Mouse (Mus musculus): ENCODE data around the gene Ddx28. TPM values are rescaled to one million over a fixed set of nuclear protein-coding genes. Genes with fewer than 3 reads are reported as not detected.

The Ddx28 gene
- polyA plus RNA-seq (2012; rRNA removed): 13.8 and 13.9 TPM in 2 replicates

DNA sequence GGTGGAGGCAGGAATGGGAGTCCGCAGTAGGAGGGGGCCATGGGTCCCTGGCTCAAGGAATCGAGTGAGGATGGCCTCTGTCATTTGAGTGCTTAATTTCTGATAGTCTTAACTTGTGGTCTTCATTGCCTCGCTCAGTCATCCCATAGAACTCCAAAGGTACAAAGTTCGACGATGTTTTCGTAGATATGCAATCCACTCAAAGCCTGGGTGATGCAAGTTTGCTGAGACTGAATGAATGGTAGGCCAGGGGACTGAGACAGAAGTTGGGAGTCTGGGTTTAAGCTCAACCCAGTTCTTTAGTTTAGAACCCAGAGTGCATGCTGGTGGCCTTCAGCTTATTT is at the start of gene Ddx28:
Gene Ddx28 (minus strand): TSS at position 240 of the 344 bp plus-strand sequence.

DNA sequence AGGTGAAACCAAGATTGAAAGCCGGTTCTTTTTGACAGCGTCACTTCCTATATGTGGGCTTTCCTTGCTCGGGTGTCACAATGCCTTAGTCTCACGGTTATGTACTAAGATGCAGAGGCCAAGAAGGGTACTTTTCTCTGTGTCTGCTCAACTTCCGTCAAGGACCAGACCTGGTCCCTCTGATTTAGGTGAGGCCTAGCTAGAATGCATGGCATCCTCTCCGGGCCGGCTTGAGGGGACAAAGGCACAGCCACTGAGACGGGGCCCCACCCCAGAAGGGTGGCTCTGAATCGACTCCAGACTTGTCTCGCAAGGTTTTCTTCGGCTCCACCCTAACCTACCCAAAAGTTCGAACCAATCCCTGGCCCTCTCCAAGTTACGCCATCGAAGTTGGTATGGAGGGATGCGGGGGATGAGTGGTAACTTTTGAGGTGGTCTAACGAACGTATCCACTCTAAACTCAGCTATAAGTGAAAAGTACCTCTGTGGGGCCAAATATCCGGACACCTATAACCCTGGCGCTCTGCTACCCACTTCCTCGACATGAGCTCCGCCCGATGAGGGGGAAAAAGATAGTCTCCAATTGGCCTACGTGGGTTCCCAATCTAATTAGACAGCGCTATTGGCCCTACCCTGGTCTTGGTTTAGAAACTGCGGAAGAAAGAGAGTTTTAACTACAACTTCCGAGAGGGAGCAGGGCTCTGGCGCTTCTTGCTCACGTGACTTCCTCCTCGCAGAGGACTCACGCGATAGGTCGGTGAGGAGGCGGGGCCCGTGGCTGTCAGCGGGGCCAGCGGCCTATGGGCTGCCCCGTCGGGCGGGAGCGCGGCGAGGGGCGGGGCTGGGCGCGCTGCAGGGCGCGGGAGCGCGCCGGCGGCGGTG is 47.3 kb upstream of the Ddx28 start, which contains the start of gene Nfatc3:
Gene Nfatc3 (plus strand): TSS at position 110 of the 882 bp plus-strand sequence.

DNA sequence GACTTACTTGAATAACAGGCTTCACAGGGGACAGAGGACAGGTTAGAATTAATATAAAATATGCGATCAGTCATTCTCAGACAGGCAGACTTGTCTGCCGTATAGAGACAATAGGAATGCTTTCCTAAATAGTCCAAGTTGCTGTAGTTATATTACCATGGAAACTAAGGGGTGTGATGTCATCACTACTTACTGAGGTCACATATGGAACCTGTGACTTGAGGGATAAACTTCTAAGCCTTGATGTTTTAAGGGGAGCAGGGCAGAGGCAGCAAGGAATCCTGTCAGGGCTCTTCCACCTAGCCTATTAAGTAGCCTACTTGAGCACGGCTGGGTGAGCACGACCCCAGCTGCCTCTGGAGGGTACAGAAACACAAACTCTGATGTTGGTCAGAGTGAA is 5.8 kb downstream of the Ddx28 start, which contains the start of gene Dpep2nb:
Gene Dpep2nb (minus strand): TSS at position 101 of the 400 bp plus-strand sequence.

DNA sequence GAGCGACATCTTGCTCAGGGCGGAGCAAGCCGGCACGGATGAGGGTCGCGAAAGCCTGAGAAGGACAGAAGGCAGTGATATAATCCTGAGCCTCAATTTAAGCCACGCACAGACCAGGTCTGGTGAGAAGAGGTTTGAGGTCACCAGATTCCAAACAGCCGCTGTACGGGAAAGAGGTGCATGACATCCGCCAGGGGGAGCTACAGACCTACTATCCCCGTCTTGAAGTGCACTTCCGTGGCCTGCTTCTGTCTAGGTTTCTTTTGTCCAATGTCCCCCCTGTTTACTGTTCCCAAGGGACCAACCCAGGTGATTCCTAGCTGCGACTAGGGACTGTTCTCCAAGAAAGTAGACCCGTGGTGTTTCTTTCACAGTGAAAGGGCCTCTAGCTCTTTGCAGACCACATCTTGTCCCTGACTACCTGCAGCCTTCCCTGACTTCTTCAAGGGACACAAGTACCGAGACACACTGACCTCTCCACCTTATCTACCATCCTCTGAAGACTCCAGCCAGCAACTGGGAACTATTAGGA is 20.8 kb downstream of the Ddx28 start, which contains the start of gene Dus2:
Gene Dus2 (plus strand): TSS at position 482 of the 532 bp plus-strand sequence.

DNA sequence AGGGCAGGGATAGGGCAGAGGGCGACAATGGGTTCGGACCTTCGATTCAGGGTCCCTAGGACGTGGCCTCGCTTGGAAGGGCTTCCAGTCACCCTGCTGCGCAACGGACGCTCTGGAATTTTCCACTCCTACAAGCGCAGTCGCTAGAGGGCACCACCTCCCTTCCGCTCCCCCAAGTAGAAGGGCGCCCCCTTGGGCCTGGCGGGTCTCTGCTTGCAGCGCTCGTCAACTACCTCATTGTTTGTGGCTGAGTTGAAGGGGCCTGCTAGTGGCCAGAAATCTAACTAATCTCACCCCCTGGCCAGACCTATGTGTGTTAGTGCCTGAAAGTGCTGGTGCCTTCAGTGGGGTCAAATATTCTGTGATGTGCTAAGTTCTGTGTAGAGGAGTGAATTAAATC is 32.4 kb downstream of the Ddx28 start, which contains the start of gene Dpep3:
Gene Dpep3 (minus strand): TSS at position 105 of the 400 bp plus-strand sequence.

DNA sequence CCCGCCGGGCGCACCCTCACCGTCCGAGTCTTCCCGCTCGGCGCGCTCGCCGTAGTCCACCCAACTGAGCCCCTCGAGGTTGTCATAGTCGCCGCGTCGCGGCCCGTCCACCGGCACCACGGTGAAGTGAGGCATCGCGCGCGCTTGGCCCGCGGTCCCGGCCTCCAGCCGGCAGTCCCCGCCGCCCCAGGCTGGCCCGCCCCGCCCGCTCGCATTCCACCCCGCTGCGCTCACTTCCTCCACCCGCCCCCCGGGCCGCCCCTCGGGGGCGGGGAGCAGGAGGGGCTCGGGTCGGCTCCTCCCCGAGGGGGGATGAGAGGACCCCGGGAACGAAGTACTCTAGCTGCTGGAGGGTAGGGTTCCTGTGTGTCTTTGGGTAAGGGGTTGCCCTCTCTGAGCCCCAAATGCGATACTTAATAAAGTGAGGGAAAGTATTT is 45.8 kb downstream of the Ddx28 start, which contains the start of gene Slc12a4:
Gene Slc12a4 (minus strand): TSS at position 193 of the 437 bp plus-strand sequence.

Other genes with a start within 250 kb of the Ddx28 start
- 28.2 and 30.4 TPM in 2 replicates for gene Ranbp10, start 184.5 kb downstream of the Ddx28 start, polyA plus RNA-seq (2012; rRNA removed)
- 0.36 and 0.80 TPM in 2 replicates for gene Tsnaxip1, start 184.2 kb downstream of the Ddx28 start, polyA plus RNA-seq (2012; rRNA removed)
- 81.1 and 83.5 TPM in 2 replicates for gene Cenpt, start 158.6 kb downstream of the Ddx28 start, polyA plus RNA-seq (2012; rRNA removed)
- 59.8 and 61.2 TPM in 2 replicates for gene Thap11, start 156.8 kb downstream of the Ddx28 start, polyA plus RNA-seq (2012; rRNA removed)
- 148 and 151 TPM in 2 replicates for gene Nutf2, start 151.3 kb downstream of the Ddx28 start, polyA plus RNA-seq (2012; rRNA removed)
- gene Edc4, start 131.0 kb downstream of the Ddx28 start, polyA plus RNA-seq (2012; rRNA removed): 62.0 and 67.9 TPM in 2 replicates
- 1.1 and 1.2 TPM in 2 replicates for gene Nrn1l, start 118.3 kb downstream of the Ddx28 start, polyA plus RNA-seq (2012; rRNA removed)
- gene Pskh1, start 111.4 kb downstream of the Ddx28 start, polyA plus RNA-seq (2012; rRNA removed): 14.1 and 14.4 TPM in 2 replicates
- 8.4 and 9.0 TPM in 2 replicates for gene Ctrl, start 78.0 kb downstream of the Ddx28 start, polyA plus RNA-seq (2012; rRNA removed)
- 70.5 and 78.9 TPM in 2 replicates for gene Psmb10, start 73.4 kb downstream of the Ddx28 start, polyA plus RNA-seq (2012; rRNA removed)
- gene Lcat, start 68.5 kb downstream of the Ddx28 start, polyA plus RNA-seq (2012; rRNA removed): 4.7 and 6.6 TPM in 2 replicates
- 18.2 and 18.9 TPM in 2 replicates for gene Slc12a4, start 45.8 kb downstream of the Ddx28 start, polyA plus RNA-seq (2012; rRNA removed)
- gene Dpep3, start 32.5 kb downstream of the Ddx28 start, polyA plus RNA-seq (2012; rRNA removed): not detected in 2 replicates
- 29.5 and 29.7 TPM in 2 replicates for gene Dus2, start 20.5 kb downstream of the Ddx28 start, polyA plus RNA-seq (2012; rRNA removed)
- not detected in 2 replicates for gene Dpep2nb, start 5.9 kb downstream of the Ddx28 start, polyA plus RNA-seq (2012; rRNA removed)
- gene Nfatc3, start 47.0 kb upstream of the Ddx28 start, polyA plus RNA-seq (2012; rRNA removed): 7.8 and 8.4 TPM in 2 replicates
- gene Esrp2, start 125.1 kb upstream of the Ddx28 start, polyA plus RNA-seq (2012; rRNA removed): 0.13 and 0.41 TPM in 2 replicates
- gene Pla2g15, start 138.5 kb upstream of the Ddx28 start, polyA plus RNA-seq (2012; rRNA removed): 16.0 and 16.2 TPM in 2 replicates
- 45.3 and 46.0 TPM in 2 replicates for gene Slc7a6, start 157.0 kb upstream of the Ddx28 start, polyA plus RNA-seq (2012; rRNA removed)
- gene Slc7a6os, start 199.1 kb upstream of the Ddx28 start, polyA plus RNA-seq (2012; rRNA removed): 35.6 and 38.6 TPM in 2 replicates
- 42.0 and 42.3 TPM in 2 replicates for gene Prmt7, start 199.1 kb upstream of the Ddx28 start, polyA plus RNA-seq (2012; rRNA removed)